8 mouse cellular contexts compared by ENCODE assay signal in genomic region chr6:48397336-48397735, GRCm38 (mm10). TPM values are rescaled to one million over a fixed set of nuclear protein-coding genes. Genes with fewer than 3 reads are reported as not detected.
DNase-seq lines count a peak whose midpoint lies in the region; ATAC-seq lines count a peak whose summit lies in the region.

No protein-coding gene starts in this region.

- no peaks in the 10 kb centered on the region for H3K36me3 ChIP-seq in intestine, embryonic 16.5 days (ENCODE audit: control insufficient read depth, insufficient read depth, low read length)
- no peaks in the 10 kb centered on the region for H3K36me3 ChIP-seq in intestine, embryonic 15.5 days
- H3K36me3 ChIP-seq in hindbrain, embryonic 13.5 days = no peaks in the 10 kb centered on the region
- H3K36me3 ChIP-seq in midbrain, embryonic 15.5 days (replicated peaks) = no peaks in the 10 kb centered on the region

- H3K4me2 ChIP-seq in intestine, embryonic 16.5 days (ENCODE audit: low read depth, low read length) = no peak overlapping the region
- H3K4me2 ChIP-seq in intestine, embryonic 15.5 days (replicated peaks) = no peak overlapping the region
- H3K4me2 ChIP-seq in hindbrain, embryonic 13.5 days = 0 out of 2 replicates have a peak overlapping the region, but pooled peaks have one; percentile 66
- peak overlapping the region; percentile 71; the same call in 1 of the 2 replicates for H3K4me2 ChIP-seq in midbrain, embryonic 15.5 days

- H3K9ac ChIP-seq in intestine, embryonic 16.5 days (ENCODE audit: low read depth, low read length) = 0 out of 2 replicates have a peak overlapping the region, but pooled peaks have one; percentile 1
- H3K9ac ChIP-seq in intestine, embryonic 15.5 days = no peak overlapping the region
- peak overlapping the region; percentile 86 for H3K9ac ChIP-seq in hindbrain, embryonic 13.5 days
- H3K9ac ChIP-seq in midbrain, embryonic 15.5 days = peak overlapping the region; percentile 9; the same call in 1 of the 2 replicates

- no peaks in the 10 kb centered on the region for H3K9me3 ChIP-seq in intestine, embryonic 16.5 days (ENCODE audit: control insufficient read depth, low read length)
- H3K9me3 ChIP-seq in intestine, embryonic 15.5 days = no peaks in the 10 kb centered on the region
- H3K9me3 ChIP-seq in hindbrain, embryonic 13.5 days = no peaks in the 10 kb centered on the region
- H3K9me3 ChIP-seq in midbrain, embryonic 15.5 days = no peaks in the 10 kb centered on the region

- H3K4me1 ChIP-seq in intestine, embryonic 16.5 days (ENCODE audit: control insufficient read depth, insufficient read depth, low read length) = peaks cover 13% of the 10 kb centered on the region
- H3K4me1 ChIP-seq in intestine, embryonic 15.5 days (replicated peaks) = 0 out of 2 replicates have a peak, but pooled peaks cover 20% of the 10 kb centered on the region
- peaks cover 44% of the 10 kb centered on the region for H3K4me1 ChIP-seq in hindbrain, embryonic 13.5 days (replicated peaks)
- H3K4me1 ChIP-seq in midbrain, embryonic 15.5 days = peaks cover 31% of the 10 kb centered on the region

- 60% methylated on average over 4 of the region's 4 CpGs for WGBS in intestine, embryonic 16.5 days
- 67% methylated on average over 4 of the region's 4 CpGs for WGBS in intestine, embryonic 15.5 days
- WGBS in hindbrain, embryonic 13.5 days = 59% methylated on average over 4 of the region's 4 CpGs
- 58% methylated on average over 4 of the region's 4 CpGs for whole genome bisulfite sequencing in midbrain, embryonic 15.5 days

- no peak for ATAC-seq in intestine, embryonic 16.5 days
- no peak for ATAC-seq in intestine, embryonic 15.5 days
- ATAC-seq in hindbrain, embryonic 13.5 days (ENCODE audit: low FRiP score) = no peak
- ATAC-seq in midbrain, embryonic 15.5 days (replicated peaks) = no peak

- peak; percentile 44 for DNase-seq in NIH3T3 (ENCODE audit: low read depth)
- DNase-seq in cerebellum, postnatal 36 days = peak; percentile 69 to 74
- no peak for DNase-seq in frontal cortex, postnatal 10 days (ENCODE audit: low spot score in 2 of 2)
- DNase-seq in natural killer cell, adult 2 months (ENCODE audit: low spot score in 2 of 2) = no peak

- H3K4me3 ChIP-seq in intestine, embryonic 16.5 days (ENCODE audit: low read length) = no peak overlapping the region
- H3K4me3 ChIP-seq in intestine, embryonic 15.5 days (replicated peaks) = no peak overlapping the region
- no peak overlapping the region for H3K4me3 ChIP-seq in hindbrain, embryonic 13.5 days
- H3K4me3 ChIP-seq in midbrain, embryonic 15.5 days = no peak overlapping the region

- no peak overlapping the region for H3K27ac ChIP-seq in intestine, embryonic 16.5 days (ENCODE audit: low read length)
- H3K27ac ChIP-seq in intestine, embryonic 15.5 days = no peak overlapping the region
- H3K27ac ChIP-seq in hindbrain, embryonic 13.5 days = no peak overlapping the region
- no peak overlapping the region for H3K27ac ChIP-seq in midbrain, embryonic 15.5 days

- H3K27me3 ChIP-seq in intestine, embryonic 16.5 days (replicated peaks; ENCODE audit: control insufficient read depth, insufficient read depth, low read length) = no peaks in the 10 kb centered on the region
- H3K27me3 ChIP-seq in intestine, embryonic 15.5 days (replicated peaks) = no peaks in the 10 kb centered on the region
- 0 out of 2 replicates have a peak, but pooled peaks cover 5% of the 10 kb centered on the region for H3K27me3 ChIP-seq in hindbrain, embryonic 13.5 days
- no peaks in the 10 kb centered on the region for H3K27me3 ChIP-seq in midbrain, embryonic 15.5 days (replicated peaks)

RNA-seq across cellular contexts. Expression of gene Krba1, which starts 1.9 kb away (rescaled TPM):
- polyA plus RNA-seq in intestine, embryonic 16.5 days (2015; fragmentation: Nextera tagmentation; extraction: Ambion mirVana) = 16.0 and 18.2 TPM in 2 replicates
- polyA plus RNA-seq in intestine, embryonic 15.5 days (2015; fragmentation: Nextera tagmentation; extraction: Ambion mirVana) = 14.2 and 17.5 TPM in 2 replicates
- 25.4 and 28.3 TPM in 2 replicates for polyA plus RNA-seq in hindbrain, embryonic 13.5 days (2015; fragmentation: Nextera tagmentation; extraction: Ambion mirVana)
- polyA plus RNA-seq in midbrain, embryonic 15.5 days (2015; fragmentation: Nextera tagmentation; extraction: Ambion mirVana) = 31.5 and 33.3 TPM in 2 replicates

RNA-seq across cellular contexts. Expression of gene Zfp467, which starts 48.3 kb away (rescaled TPM):
- 17.3 and 17.8 TPM in 2 replicates for polyA plus RNA-seq in intestine, embryonic 16.5 days (2015; fragmentation: Nextera tagmentation; extraction: Ambion mirVana)
- polyA plus RNA-seq in intestine, embryonic 15.5 days (2015; fragmentation: Nextera tagmentation; extraction: Ambion mirVana) = 17.2 and 18.4 TPM in 2 replicates
- polyA plus RNA-seq in hindbrain, embryonic 13.5 days (2015; fragmentation: Nextera tagmentation; extraction: Ambion mirVana) = 22.0 and 22.5 TPM in 2 replicates
- polyA plus RNA-seq in midbrain, embryonic 15.5 days (2015; fragmentation: Nextera tagmentation; extraction: Ambion mirVana) = 28.9 and 33.8 TPM in 2 replicates

RNA-seq across cellular contexts. Expression of gene Sspo, which starts 50.7 kb away (rescaled TPM):
- 0.38 and 0.73 TPM in 2 replicates for polyA plus RNA-seq in intestine, embryonic 16.5 days (2015; fragmentation: Nextera tagmentation; extraction: Ambion mirVana)
- 0.54 and 1.1 TPM in 2 replicates for polyA plus RNA-seq in intestine, embryonic 15.5 days (2015; fragmentation: Nextera tagmentation; extraction: Ambion mirVana)
- 0.14 and 0.25 TPM in 2 replicates for polyA plus RNA-seq in hindbrain, embryonic 13.5 days (2015; fragmentation: Nextera tagmentation; extraction: Ambion mirVana)
- 0.40 and 0.46 TPM in 2 replicates for polyA plus RNA-seq in midbrain, embryonic 15.5 days (2015; fragmentation: Nextera tagmentation; extraction: Ambion mirVana)

Comparison
In these comparisons a context has a peak if more than half of its experiments do, and no peak if none do; other contexts are left out.
1. H3K4me2 ChIP-seq: peak in hindbrain, embryonic 13.5 days (single experiment) and midbrain, embryonic 15.5 days (single experiment); none in intestine, embryonic 16.5 days (single experiment) and intestine, embryonic 15.5 days (single experiment).
2. DNase-seq: peak in NIH3T3 (single experiment) and cerebellum, postnatal 36 days (2 of 2); none in frontal cortex, postnatal 10 days (0 of 2) and natural killer cell, adult 2 months (0 of 2).